Mouse (Mus musculus): ENCODE data around the gene Rasgef1c. TPM values are rescaled to one million over a fixed set of nuclear protein-coding genes. Genes with fewer than 3 reads are reported as not detected.

The Rasgef1c gene
- total and polyA plus RNA-seq, 2 experiments = not detected

DNA sequence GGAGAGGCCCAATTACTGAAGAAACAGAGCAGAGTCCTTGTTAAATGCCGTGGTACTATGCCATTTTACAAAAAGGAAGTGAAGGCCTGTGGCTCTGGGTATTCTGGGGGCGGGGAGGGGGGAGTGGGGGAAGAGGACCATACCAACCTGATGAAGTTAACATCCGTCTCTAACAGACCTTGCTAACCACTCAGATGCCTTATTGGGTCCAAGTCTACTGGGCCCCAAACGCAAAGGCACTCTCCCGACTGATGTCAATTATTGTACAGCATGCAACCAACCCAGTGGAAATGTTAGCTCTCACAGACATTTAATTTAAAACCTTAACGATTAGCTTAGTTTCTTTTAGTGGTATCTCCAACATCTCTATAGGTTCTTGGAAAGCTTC lies 122.8 kb downstream of the Rasgef1c start:
- TF ChIP-seq POLR2A (IDR thresholded peaks at IDR 0.05; ENCODE audit: extremely low read depth, insufficient read depth, low read length) (no peak), CTCF (IDR thresholded peaks at IDR 0.05; ENCODE audit: low read depth, low read length) (no peak)
- H3K36me3 ChIP-seq (ENCODE audit: control insufficient read depth, insufficient read depth, low read length) = no peaks in the 10 kb centered on the region
- H3K27me3 ChIP-seq (ENCODE audit: control insufficient read depth, insufficient read depth, low read length) = no peaks in the 10 kb centered on the region
- peaks cover 12% of the 10 kb centered on the region for H3K4me1 ChIP-seq (ENCODE audit: control insufficient read depth, insufficient read depth, low read length)
- H3K4me3 ChIP-seq (ENCODE audit: insufficient read depth, low read depth, low read length) = peak overlapping the region; percentile 98; the same call in 1 of the 2 replicates
- H3K9ac ChIP-seq (ENCODE audit: low read depth, low read length) = no peak overlapping the region
- peaks cover 20% of the 10 kb centered on the region; the same call in 1 of the 2 replicates for H3K79me2 ChIP-seq (ENCODE audit: control insufficient read depth, insufficient read depth, low read length)
- 41% methylated on average over 6 of the region's 6 CpGs for WGBS
- H3K27ac ChIP-seq (replicated peaks; ENCODE audit: insufficient read depth, low read depth, low read length) = no peak overlapping the region
- no peak for DNase-seq (ENCODE audit: extremely low read depth, low read depth, low spot score)

DNA sequence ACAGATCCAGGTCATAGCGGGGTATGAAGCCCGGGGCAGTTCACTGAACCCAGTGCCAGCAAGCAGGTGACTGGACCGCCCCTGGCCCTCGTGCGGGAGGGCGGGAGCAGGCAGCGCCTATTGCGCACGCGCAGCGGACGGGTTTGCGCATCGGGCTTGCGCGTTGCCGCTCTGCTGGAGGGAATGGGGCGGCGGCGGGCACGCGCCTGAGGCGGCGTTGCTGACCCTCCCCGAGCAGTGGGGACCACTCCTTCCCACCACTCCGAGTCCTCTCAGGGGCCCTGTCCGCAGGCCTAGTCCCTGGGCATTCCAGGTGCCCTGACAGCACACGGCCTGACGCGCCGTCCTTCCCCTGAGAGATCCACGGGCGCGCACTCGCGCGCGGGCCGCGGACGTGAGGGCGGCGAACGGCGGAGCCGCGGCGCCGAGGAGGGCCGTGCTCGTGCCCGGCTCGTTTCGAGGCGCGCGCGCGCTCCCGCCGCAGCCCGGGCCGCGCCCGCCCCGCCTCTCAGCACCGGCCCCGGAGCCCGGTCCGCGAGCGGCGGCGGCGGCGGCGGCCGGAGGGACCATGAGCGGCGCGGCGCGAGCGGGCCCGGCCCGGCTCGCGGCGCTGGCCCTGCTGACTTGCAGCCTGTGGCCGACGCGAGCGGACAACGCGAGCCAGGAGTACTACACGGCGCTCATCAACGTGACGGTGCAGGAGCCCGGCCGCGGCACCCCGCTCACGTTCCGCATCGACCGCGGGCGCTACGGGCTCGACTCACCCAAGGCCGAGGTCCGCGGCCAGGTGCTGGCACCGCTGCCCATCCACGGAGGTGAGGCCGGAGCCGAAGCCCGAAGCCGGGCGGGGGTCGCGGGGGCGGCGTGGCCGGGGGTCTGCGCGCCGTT lies 123.4 kb downstream of the Rasgef1c start, which contains the start of gene Rnf130:
TSS of gene Rnf130 (plus strand) at position 514 of the 888 bp plus-strand sequence.
- DNase-seq (ENCODE audit: extremely low read depth, low read depth, low spot score) = peak; percentile 79
- H3K36me3 ChIP-seq (ENCODE audit: control insufficient read depth, insufficient read depth, low read length) = no peaks in the 10 kb centered on the region
- peaks cover 9% of the 10 kb centered on the region for H3K4me1 ChIP-seq (ENCODE audit: control insufficient read depth, insufficient read depth, low read length)
- no peaks in the 10 kb centered on the region for H3K27me3 ChIP-seq (ENCODE audit: control insufficient read depth, insufficient read depth, low read length)
- H3K27ac ChIP-seq (replicated peaks; ENCODE audit: insufficient read depth, low read depth, low read length) = peak within 1 kb of the TSS; percentile 99
- H3K79me2 ChIP-seq (ENCODE audit: control insufficient read depth, insufficient read depth, low read length) = peaks cover 21% of the 10 kb centered on the region; the same call in 1 of the 2 replicates
- H3K4me3 ChIP-seq (ENCODE audit: insufficient read depth, low read depth, low read length) = peak within 1 kb of the TSS; percentile 98
- WGBS = 4% methylated on average over 106 of the region's 129 CpGs
- H3K9ac ChIP-seq (ENCODE audit: low read depth, low read length) = peak within 1 kb of the TSS; percentile 99
- TF ChIP-seq CTCF (IDR thresholded peaks at IDR 0.05; ENCODE audit: low read depth, low read length) (no peak), POLR2A (IDR thresholded peaks at IDR 0.05; ENCODE audit: extremely low read depth, insufficient read depth, low read length) (0 out of 2 replicates have a peak, but pooled peaks have one; percentile 43)

DNA sequence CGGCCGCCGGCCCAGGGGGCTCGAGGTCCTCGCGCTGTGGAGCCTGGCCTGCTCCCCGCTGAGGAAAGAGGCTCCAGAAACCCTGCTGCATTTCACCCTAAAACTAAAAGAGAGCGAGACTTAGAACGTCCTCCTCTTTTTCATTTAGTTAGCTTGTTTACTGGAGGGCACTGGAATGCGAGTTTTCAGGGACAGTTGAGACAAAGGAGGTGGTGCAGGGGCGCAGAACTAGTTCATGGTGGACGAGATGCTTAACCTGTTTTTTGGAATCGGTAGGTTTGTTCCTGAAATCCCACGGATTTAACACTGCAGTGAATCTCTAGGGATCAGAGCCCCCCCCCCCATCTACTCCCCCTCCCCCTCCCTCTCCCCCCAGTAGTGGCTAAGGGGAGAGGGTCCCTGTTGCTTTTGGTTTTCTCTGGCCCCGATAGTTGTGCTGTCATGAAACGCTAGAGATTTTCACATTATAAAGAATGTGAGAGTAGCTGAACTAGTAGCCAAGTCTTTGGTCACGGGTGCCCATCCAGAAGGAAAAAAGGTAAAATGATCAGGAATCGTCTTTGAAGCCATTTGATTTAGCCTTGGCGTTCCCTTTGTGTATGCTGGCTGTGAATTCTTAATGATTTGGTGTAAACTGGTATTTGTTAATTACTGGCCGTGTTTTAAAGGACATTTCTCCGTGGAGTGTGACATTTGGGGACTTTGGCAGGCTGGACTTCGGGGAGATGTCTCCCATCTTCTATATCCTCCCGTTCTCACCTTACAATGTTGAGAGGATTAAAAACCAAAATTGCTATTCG lies 124.3 kb downstream of the Rasgef1c start:
- H3K36me3 ChIP-seq (ENCODE audit: control insufficient read depth, insufficient read depth, low read length) = no peaks in the 10 kb centered on the region
- DNase-seq (ENCODE audit: extremely low read depth, low read depth, low spot score) = no peak
- TF ChIP-seq CTCF (IDR thresholded peaks at IDR 0.05; ENCODE audit: low read depth, low read length) (no peak), POLR2A (IDR thresholded peaks at IDR 0.05; ENCODE audit: extremely low read depth, insufficient read depth, low read length) (no peak)
- H3K4me1 ChIP-seq (ENCODE audit: control insufficient read depth, insufficient read depth, low read length) = peaks cover 9% of the 10 kb centered on the region
- 4% methylated on average over 24 of the region's 24 CpGs for WGBS
- H3K79me2 ChIP-seq (ENCODE audit: control insufficient read depth, insufficient read depth, low read length) = peaks cover 25% of the 10 kb centered on the region; the same call in 1 of the 2 replicates
- no peaks in the 10 kb centered on the region for H3K27me3 ChIP-seq (ENCODE audit: control insufficient read depth, insufficient read depth, low read length)
- peak overlapping the region; percentile 91 for H3K9ac ChIP-seq (ENCODE audit: low read depth, low read length)
- H3K4me3 ChIP-seq (ENCODE audit: insufficient read depth, low read depth, low read length) = peak overlapping the region; percentile 71
- H3K27ac ChIP-seq (replicated peaks; ENCODE audit: insufficient read depth, low read depth, low read length) = peak overlapping the region; percentile 69; the same call in 1 of the 2 replicates

DNA sequence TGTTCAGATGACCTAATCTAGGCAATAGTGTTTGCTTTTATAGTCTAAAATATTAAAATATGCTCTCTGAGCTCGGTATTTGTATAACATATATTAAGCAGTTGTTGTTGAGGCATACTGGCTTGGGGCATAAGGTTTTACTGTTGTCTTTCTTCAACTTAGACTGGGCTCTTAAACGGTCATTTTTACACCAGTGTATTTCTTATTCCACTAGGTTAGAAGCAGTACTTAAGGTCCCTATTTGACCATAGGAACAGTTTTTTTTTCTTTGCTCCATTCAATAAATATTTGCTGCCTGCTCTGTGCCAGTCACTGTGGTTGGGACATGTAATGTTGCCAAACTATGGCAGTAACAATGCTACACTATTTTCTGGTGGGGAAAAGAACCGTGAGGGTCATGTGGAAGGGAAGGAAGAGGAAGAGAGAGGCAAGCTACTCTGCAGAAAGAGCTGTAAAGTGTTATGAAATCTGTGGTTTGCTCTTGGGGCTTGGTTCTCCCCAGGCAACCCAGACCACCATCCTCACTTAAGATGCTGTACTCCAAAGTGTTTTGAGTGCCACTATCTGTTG lies 125.0 kb downstream of the Rasgef1c start:
- no peaks in the 10 kb centered on the region for H3K27me3 ChIP-seq (ENCODE audit: control insufficient read depth, insufficient read depth, low read length)
- no peaks in the 10 kb centered on the region for H3K36me3 ChIP-seq (ENCODE audit: control insufficient read depth, insufficient read depth, low read length)
- H3K79me2 ChIP-seq (ENCODE audit: control insufficient read depth, insufficient read depth, low read length) = peaks cover 27% of the 10 kb centered on the region; the same call in 1 of the 2 replicates
- TF ChIP-seq CTCF (IDR thresholded peaks at IDR 0.05; ENCODE audit: low read depth, low read length) (no peak), POLR2A (IDR thresholded peaks at IDR 0.05; ENCODE audit: extremely low read depth, insufficient read depth, low read length) (no peak)
- peak; percentile 39 for DNase-seq (ENCODE audit: extremely low read depth, low read depth, low spot score)
- no peak overlapping the region for H3K27ac ChIP-seq (replicated peaks; ENCODE audit: insufficient read depth, low read depth, low read length)
- peak overlapping the region; percentile 12 for H3K4me3 ChIP-seq (ENCODE audit: insufficient read depth, low read depth, low read length)
- 23% methylated on average over 3 of the region's 3 CpGs for WGBS
- no peak overlapping the region for H3K9ac ChIP-seq (ENCODE audit: low read depth, low read length)
- peaks cover 7% of the 10 kb centered on the region for H3K4me1 ChIP-seq (ENCODE audit: control insufficient read depth, insufficient read depth, low read length)

DNA sequence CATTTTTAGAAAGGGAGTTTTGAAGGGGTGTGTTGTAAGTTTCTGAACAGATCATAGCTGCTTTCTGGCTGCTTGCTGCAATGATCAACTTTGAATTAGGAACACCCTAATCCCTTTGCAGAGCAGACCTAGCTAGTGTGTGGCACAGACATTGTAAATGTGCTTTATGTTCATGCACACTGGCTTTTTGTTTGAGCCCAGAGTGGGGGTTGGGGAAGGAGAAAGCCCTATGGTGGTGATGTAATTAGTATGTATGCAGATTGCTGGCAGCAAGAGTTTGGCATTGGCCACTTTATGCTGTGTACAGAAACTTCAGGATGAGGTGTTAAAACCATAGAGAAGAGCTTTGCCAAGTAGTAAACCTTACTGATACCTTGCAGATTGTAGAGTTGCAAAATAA lies 126.8 kb downstream of the Rasgef1c start:
- Histone ChIP-seq H3K9ac (ENCODE audit: low read depth, low read length) (no peak overlapping the region), H3K4me1 (ENCODE audit: control insufficient read depth, insufficient read depth, low read length) (peaks cover 15% of the 10 kb centered on the region), H3K4me3 (ENCODE audit: insufficient read depth, low read depth, low read length) (no peak overlapping the region), H3K27ac (replicated peaks; ENCODE audit: insufficient read depth, low read depth, low read length) (no peak overlapping the region), H3K79me2 (ENCODE audit: control insufficient read depth, insufficient read depth, low read length) (peaks cover 34% of the 10 kb centered on the region; the same call in 1 of the 2 replicates), H3K27me3 (ENCODE audit: control insufficient read depth, insufficient read depth, low read length) (no peaks in the 10 kb centered on the region), H3K36me3 (ENCODE audit: control insufficient read depth, insufficient read depth, low read length) (no peaks in the 10 kb centered on the region)
- DNase-seq (ENCODE audit: extremely low read depth, low read depth, low spot score) = no peak
- TF ChIP-seq POLR2A (IDR thresholded peaks at IDR 0.05; ENCODE audit: extremely low read depth, insufficient read depth, low read length) (no peak), CTCF (IDR thresholded peaks at IDR 0.05; ENCODE audit: low read depth, low read length) (no peak)

Other genes with a start within 250 kb of the Rasgef1c start
- not detected in 2 replicates for gene Scgb3a1, start 238.2 kb upstream of the Rasgef1c start, total RNA-seq (2014; rRNA removed)
- 0.22 TPM in 1 of 2 replicates, not detected in the other for gene Scgb3a1, start 238.2 kb upstream of the Rasgef1c start, polyA plus RNA-seq (2012; rRNA removed)
- 20.7 and 22.8 TPM in 2 replicates for gene Cnot6, start 189.1 kb upstream of the Rasgef1c start, total RNA-seq (2014; rRNA removed)
- gene Cnot6, start 189.1 kb upstream of the Rasgef1c start, polyA plus RNA-seq (2012; rRNA removed) = 6.0 and 6.4 TPM in 2 replicates
- 0.28 and 0.34 TPM in 2 replicates for gene Gfpt2, start 107.7 kb upstream of the Rasgef1c start, total RNA-seq (2014; rRNA removed)
- 0.20 and 0.22 TPM in 2 replicates for gene Gfpt2, start 107.7 kb upstream of the Rasgef1c start, polyA plus RNA-seq (2012; rRNA removed)
- gene Mapk9, start 55.1 kb upstream of the Rasgef1c start, total RNA-seq (2014; rRNA removed) = 25.9 and 30.9 TPM in 2 replicates
- 15.6 and 16.2 TPM in 2 replicates for gene Mapk9, start 55.1 kb upstream of the Rasgef1c start, polyA plus RNA-seq (2012; rRNA removed)
- gene Rnf130, start 123.5 kb downstream of the Rasgef1c start, total RNA-seq (2014; rRNA removed) = 98.3 and 111 TPM in 2 replicates
- 66.7 and 74.0 TPM in 2 replicates for gene Rnf130, start 123.5 kb downstream of the Rasgef1c start, polyA plus RNA-seq (2012; rRNA removed)
- gene Tbc1d9b, start 229.6 kb downstream of the Rasgef1c start, total RNA-seq (2014; rRNA removed) = 19.5 and 26.2 TPM in 2 replicates
- gene Tbc1d9b, start 229.6 kb downstream of the Rasgef1c start, polyA plus RNA-seq (2012; rRNA removed) = 29.8 and 30.5 TPM in 2 replicates

All from liver, adult 2 months (tissue).